Mouse (Mus musculus): ENCODE data around the gene Alpk1.

- peak; percentile 33; the same call in 1 of the 2 replicates for TF ChIP-seq CTCF (IDR thresholded peaks at IDR 0.05; ENCODE audit: low read depth, low read length)
- TF ChIP-seq POLR2A (IDR thresholded peaks at IDR 0.05; ENCODE audit: borderline replicate concordance, low read depth, low read length), result no peak
Measured at GRCm38 (mm10) chr3:127763076-127763612, 17.2 kb downstream of the Alpk1 start.
